Mouse (Mus musculus): Measurements from ENCODE around the gene Ino80. TPM values are rescaled to one million over a fixed set of nuclear protein-coding genes. Genes with fewer than 3 reads are reported as not detected.

Gene Ino80
- polyA plus RNA-seq, 1 experiment from 2014 or later: 8.1 TPM

DNA sequence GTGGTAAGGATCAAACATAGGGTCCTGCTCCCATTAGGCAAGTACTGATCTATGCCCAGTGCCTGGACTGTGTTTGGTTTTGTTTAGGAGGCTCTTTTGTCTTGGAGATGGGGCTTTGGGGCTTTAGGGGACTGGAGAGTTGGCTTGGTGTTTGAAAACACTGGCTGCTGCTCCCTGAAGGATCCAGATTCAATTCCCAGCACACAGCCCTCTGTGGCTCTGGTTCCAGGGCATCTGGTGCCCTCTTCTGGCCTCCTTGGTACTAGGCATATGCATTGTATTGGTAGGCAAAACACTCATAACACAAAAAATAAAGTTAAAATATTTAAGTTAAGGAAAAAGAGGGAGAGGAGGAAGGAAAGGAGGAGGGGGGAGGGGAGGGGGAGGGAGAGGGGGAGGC is 29.6 kb upstream of the Ino80 start:
- H3K9me3 ChIP-seq (ENCODE audit: control insufficient read depth, low read depth, low read length): no peaks in the 10 kb centered on the region
- no peaks in the 10 kb centered on the region for H3K27me3 ChIP-seq (ENCODE audit: control insufficient read depth, insufficient read depth, low read length)
- no peaks in the 10 kb centered on the region for H3K36me3 ChIP-seq (ENCODE audit: control insufficient read depth, insufficient read depth, low read length)
- H3K4me2 ChIP-seq (replicated peaks; ENCODE audit: low read depth, low read length): no peak overlapping the region
- no peak overlapping the region for H3K4me3 ChIP-seq (ENCODE audit: low read depth, low read length)
- no peak for ATAC-seq (ENCODE audit: insufficient number of reproducible peaks, insufficient read depth, low FRiP score, low read depth)
- H3K4me1 ChIP-seq (ENCODE audit: control insufficient read depth, insufficient read depth, low read length): no peaks in the 10 kb centered on the region
- no peak overlapping the region for H3K27ac ChIP-seq (ENCODE audit: low read length)
- H3K9ac ChIP-seq (replicated peaks; ENCODE audit: low read depth, low read length): no peak overlapping the region

DNA sequence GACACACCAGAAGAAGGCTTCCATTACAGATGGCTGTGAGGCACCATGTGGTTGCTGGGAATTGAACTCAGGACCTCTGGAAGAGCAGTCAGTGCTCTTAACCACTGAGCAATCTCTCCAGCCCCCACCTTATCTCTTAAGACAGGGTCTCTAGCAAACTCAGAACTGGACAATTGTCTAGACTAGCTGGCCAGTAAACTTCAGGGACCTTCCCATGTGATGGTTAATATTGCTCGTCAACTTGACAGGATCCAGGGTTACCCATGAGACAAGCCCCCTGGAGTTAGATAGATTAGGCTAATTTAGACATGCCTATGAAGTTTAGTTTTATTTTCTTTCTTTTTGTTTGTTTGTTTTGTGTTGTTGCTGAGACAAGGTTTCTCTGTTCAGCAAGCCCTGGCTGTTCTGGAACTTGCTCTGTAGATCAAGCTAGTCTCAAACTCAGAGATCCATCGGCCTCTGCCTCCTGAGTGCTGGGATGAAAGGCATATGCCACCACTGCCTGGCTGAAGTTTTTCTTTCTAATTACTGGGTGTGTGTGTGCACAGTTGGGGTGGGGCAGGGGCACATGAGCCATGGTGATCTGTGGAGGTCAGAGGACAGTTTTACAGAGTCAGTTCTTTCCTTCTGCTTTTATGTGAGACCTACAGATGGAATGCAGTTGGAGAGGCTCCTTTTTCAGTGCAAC is 23.6 kb upstream of the Ino80 start:
- Histone ChIP-seq H3K4me1 (ENCODE audit: control insufficient read depth, insufficient read depth, low read length) (no peaks in the 10 kb centered on the region), H3K9ac (replicated peaks; ENCODE audit: low read depth, low read length) (no peak overlapping the region), H3K4me3 (ENCODE audit: low read depth, low read length) (no peak overlapping the region), H3K9me3 (ENCODE audit: control insufficient read depth, low read depth, low read length) (no peaks in the 10 kb centered on the region), H3K4me2 (replicated peaks; ENCODE audit: low read depth, low read length) (no peak overlapping the region), H3K27me3 (ENCODE audit: control insufficient read depth, insufficient read depth, low read length) (no peaks in the 10 kb centered on the region), H3K36me3 (ENCODE audit: control insufficient read depth, insufficient read depth, low read length) (no peaks in the 10 kb centered on the region), H3K27ac (ENCODE audit: low read length) (no peak overlapping the region)
- no peak for ATAC-seq (ENCODE audit: insufficient number of reproducible peaks, insufficient read depth, low FRiP score, low read depth)
- WGBS: 90% methylated on average over 2 of the region's 2 CpGs

DNA sequence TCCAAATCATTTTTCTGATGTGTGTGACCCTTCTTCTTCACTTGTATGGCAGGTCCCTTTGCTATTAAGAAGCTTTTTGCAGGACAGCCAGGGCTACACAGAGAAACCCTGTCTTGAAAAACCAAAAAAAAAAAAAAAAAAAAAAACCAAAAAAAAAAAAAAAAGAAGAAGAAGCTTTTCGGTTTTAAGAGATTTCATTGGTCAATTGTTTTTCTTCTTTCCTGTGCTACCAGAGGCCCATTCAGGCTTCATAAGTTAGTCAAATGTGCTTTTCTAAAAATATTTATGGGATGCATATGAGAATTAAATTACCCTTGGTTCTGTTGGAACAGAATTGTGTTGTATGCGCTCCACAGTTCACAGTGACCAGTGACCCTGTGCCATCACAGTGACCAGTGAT is 21.4 kb upstream of the Ino80 start:
- no peaks in the 10 kb centered on the region for H3K36me3 ChIP-seq (ENCODE audit: control insufficient read depth, insufficient read depth, low read length)
- no peak for ATAC-seq (ENCODE audit: insufficient number of reproducible peaks, insufficient read depth, low FRiP score, low read depth)
- 86% methylated on average over 2 of the region's 2 CpGs for WGBS

GRCm38 (mm10) chr2:119496082-119496481 is 18.6 kb upstream of the Ino80 start:
- Histone ChIP-seq H3K4me2 (replicated peaks; ENCODE audit: low read depth, low read length) (no peak overlapping the region), H3K36me3 (ENCODE audit: control insufficient read depth, insufficient read depth, low read length) (no peaks in the 10 kb centered on the region), H3K9ac (replicated peaks; ENCODE audit: low read depth, low read length) (no peak overlapping the region), H3K4me1 (ENCODE audit: control insufficient read depth, insufficient read depth, low read length) (no peaks in the 10 kb centered on the region), H3K4me3 (ENCODE audit: low read depth, low read length) (no peak overlapping the region), H3K9me3 (ENCODE audit: control insufficient read depth, low read depth, low read length) (no peaks in the 10 kb centered on the region), H3K27me3 (ENCODE audit: control insufficient read depth, insufficient read depth, low read length) (no peaks in the 10 kb centered on the region), H3K27ac (ENCODE audit: low read length) (no peak overlapping the region)
- WGBS: 96% methylated on average over 2 of the region's 2 CpGs
- ATAC-seq (ENCODE audit: insufficient number of reproducible peaks, insufficient read depth, low FRiP score, low read depth): no peak

More for the DNA sequence above, 21.4 kb upstream of the Ino80 start:
- Histone ChIP-seq H3K9me3 (ENCODE audit: control insufficient read depth, low read depth, low read length) (no peaks in the 10 kb centered on the region), H3K27ac (ENCODE audit: low read length) (no peak overlapping the region), H3K4me1 (ENCODE audit: control insufficient read depth, insufficient read depth, low read length) (no peaks in the 10 kb centered on the region), H3K27me3 (ENCODE audit: control insufficient read depth, insufficient read depth, low read length) (no peaks in the 10 kb centered on the region), H3K4me3 (ENCODE audit: low read depth, low read length) (no peak overlapping the region), H3K9ac (replicated peaks; ENCODE audit: low read depth, low read length) (no peak overlapping the region), H3K4me2 (replicated peaks; ENCODE audit: low read depth, low read length) (no peak overlapping the region)

GRCm38 (mm10) chr2:119491953-119492352 is 14.5 kb upstream of the Ino80 start:
- no peaks in the 10 kb centered on the region for H3K36me3 ChIP-seq (ENCODE audit: control insufficient read depth, insufficient read depth, low read length)
- no peak overlapping the region for H3K9ac ChIP-seq (replicated peaks; ENCODE audit: low read depth, low read length)
- no peaks in the 10 kb centered on the region for H3K27me3 ChIP-seq (ENCODE audit: control insufficient read depth, insufficient read depth, low read length)
- ATAC-seq (ENCODE audit: insufficient number of reproducible peaks, insufficient read depth, low FRiP score, low read depth): no peak
- H3K4me3 ChIP-seq (ENCODE audit: low read depth, low read length): no peak overlapping the region
- no peak overlapping the region for H3K4me2 ChIP-seq (replicated peaks; ENCODE audit: low read depth, low read length)
- H3K4me1 ChIP-seq (ENCODE audit: control insufficient read depth, insufficient read depth, low read length): no peaks in the 10 kb centered on the region
- H3K27ac ChIP-seq (ENCODE audit: low read length): no peak overlapping the region
- H3K9me3 ChIP-seq (ENCODE audit: control insufficient read depth, low read depth, low read length): no peaks in the 10 kb centered on the region
- 47% methylated on average over 5 of the region's 5 CpGs for WGBS

DNA sequence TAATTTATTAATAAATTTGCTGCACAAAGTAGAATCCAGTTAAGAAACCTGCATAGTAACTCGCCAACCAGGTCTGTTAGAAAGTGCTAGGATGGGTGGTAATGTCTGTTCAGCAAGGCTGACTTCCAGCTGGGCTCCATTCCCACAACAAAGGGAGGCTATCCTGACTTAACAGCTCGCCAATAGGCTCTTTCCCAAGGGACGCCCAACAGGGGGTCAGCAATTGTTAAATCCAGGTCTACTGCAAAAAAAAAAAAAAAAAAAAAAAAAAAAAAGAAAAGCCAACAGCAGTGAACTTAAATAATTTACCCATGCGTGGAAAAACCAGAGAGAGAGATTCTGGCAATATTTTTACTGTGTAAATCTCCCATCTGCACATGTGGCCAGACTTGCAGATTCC is 9.0 kb upstream of the Ino80 start:
- no peak for ATAC-seq (ENCODE audit: insufficient number of reproducible peaks, insufficient read depth, low FRiP score, low read depth)
- Histone ChIP-seq H3K36me3 (ENCODE audit: control insufficient read depth, insufficient read depth, low read length) (no peaks in the 10 kb centered on the region), H3K27ac (ENCODE audit: low read length) (no peak overlapping the region), H3K9me3 (ENCODE audit: control insufficient read depth, low read depth, low read length) (no peaks in the 10 kb centered on the region), H3K27me3 (ENCODE audit: control insufficient read depth, insufficient read depth, low read length) (no peaks in the 10 kb centered on the region), H3K4me1 (ENCODE audit: control insufficient read depth, insufficient read depth, low read length) (no peaks in the 10 kb centered on the region), H3K4me3 (ENCODE audit: low read depth, low read length) (no peak overlapping the region), H3K4me2 (replicated peaks; ENCODE audit: low read depth, low read length) (no peak overlapping the region), H3K9ac (replicated peaks; ENCODE audit: low read depth, low read length) (no peak overlapping the region)
- WGBS: 17% methylated on average over 4 of the region's 4 CpGs

DNA sequence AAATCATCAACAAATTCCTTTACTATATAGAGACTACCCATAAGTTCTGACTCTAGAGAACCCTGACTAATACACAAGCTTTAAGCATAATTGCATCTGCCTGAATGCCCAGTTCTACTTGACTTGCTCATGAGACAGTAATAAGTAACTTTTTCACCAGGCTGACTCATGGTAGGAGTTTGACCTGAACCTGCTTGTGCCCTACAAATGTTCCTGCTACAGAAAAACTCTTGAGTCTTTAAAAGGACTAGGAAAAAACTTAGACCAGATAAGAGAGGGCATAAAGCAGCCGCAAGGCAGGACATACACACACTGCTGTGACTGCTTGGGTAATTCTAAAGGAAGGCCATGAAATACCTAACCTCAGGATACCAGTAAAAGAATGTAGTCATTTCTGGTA is 4.8 kb upstream of the Ino80 start:
- Histone ChIP-seq H3K27ac (ENCODE audit: low read length) (no peak overlapping the region), H3K4me2 (replicated peaks; ENCODE audit: low read depth, low read length) (no peak overlapping the region), H3K27me3 (ENCODE audit: control insufficient read depth, insufficient read depth, low read length) (no peaks in the 10 kb centered on the region), H3K9ac (replicated peaks; ENCODE audit: low read depth, low read length) (no peak overlapping the region), H3K4me1 (ENCODE audit: control insufficient read depth, insufficient read depth, low read length) (0 out of 2 replicates have a peak, but pooled peaks cover 5% of the 10 kb centered on the region), H3K36me3 (ENCODE audit: control insufficient read depth, insufficient read depth, low read length) (no peaks in the 10 kb centered on the region), H3K4me3 (ENCODE audit: low read depth, low read length) (no peak overlapping the region), H3K9me3 (ENCODE audit: control insufficient read depth, low read depth, low read length) (no peaks in the 10 kb centered on the region)
- WGBS: 85% methylated on average over 1 of the region's 1 CpGs
- ATAC-seq (ENCODE audit: insufficient number of reproducible peaks, insufficient read depth, low FRiP score, low read depth): no peak

- no peak for ATAC-seq (ENCODE audit: insufficient number of reproducible peaks, insufficient read depth, low FRiP score, low read depth)
- H3K36me3 ChIP-seq (ENCODE audit: control insufficient read depth, insufficient read depth, low read length): no peaks in the 10 kb centered on the region
- WGBS: 10% methylated on average over 9 of the region's 9 CpGs
Observed at GRCm38 (mm10) chr2:119478397-119478749, 886 bp upstream of the Ino80 start.

More at GRCm38 (mm10) chr2:119478397-119478749, 886 bp upstream of the Ino80 start:
- Histone ChIP-seq H3K4me3 (ENCODE audit: low read depth, low read length) (peak overlapping the region; percentile 97), H3K4me1 (ENCODE audit: control insufficient read depth, insufficient read depth, low read length) (peaks cover 12% of the 10 kb centered on the region), H3K9ac (replicated peaks; ENCODE audit: low read depth, low read length) (peak overlapping the region; percentile 99), H3K27me3 (ENCODE audit: control insufficient read depth, insufficient read depth, low read length) (no peaks in the 10 kb centered on the region), H3K4me2 (replicated peaks; ENCODE audit: low read depth, low read length) (peak overlapping the region; percentile 45), H3K9me3 (ENCODE audit: control insufficient read depth, low read depth, low read length) (no peaks in the 10 kb centered on the region), H3K27ac (ENCODE audit: low read length) (peak overlapping the region; percentile 99)
